Mouse (Mus musculus): ENCODE data around the gene C1qtnf9. TPM values are rescaled to one million over a fixed set of nuclear protein-coding genes. Genes with fewer than 3 reads are reported as not detected.
A peak's percentile ranks its signal among the peaks of the same experiment; 100 is the strongest.

The C1qtnf9 gene
- polyA plus RNA-seq, 1 experiment from 2014 or later: 0.06 TPM

- no peaks in the 10 kb centered on the region for H3K36me3 ChIP-seq
- no peak overlapping the region for H3K4me3 ChIP-seq
- H3K9me3 ChIP-seq (replicated peaks): no peaks in the 10 kb centered on the region
- DNase-seq (ENCODE audit: low spot score): no peak
- H3K4me1 ChIP-seq: 0 out of 2 replicates have a peak, but pooled peaks cover 3% of the 10 kb centered on the region
- no peak overlapping the region for H3K27ac ChIP-seq (replicated peaks)
- H3K27me3 ChIP-seq (ENCODE audit: low read depth, poor library complexity, severe bottlenecking): no peaks in the 10 kb centered on the region
- 88% methylated on average over 8 of the region's 8 CpGs for WGBS
These were observed 8.6 kb downstream of the C1qtnf9 start for GRCm38 (mm10) chr14:60776521-60776920.

DNA sequence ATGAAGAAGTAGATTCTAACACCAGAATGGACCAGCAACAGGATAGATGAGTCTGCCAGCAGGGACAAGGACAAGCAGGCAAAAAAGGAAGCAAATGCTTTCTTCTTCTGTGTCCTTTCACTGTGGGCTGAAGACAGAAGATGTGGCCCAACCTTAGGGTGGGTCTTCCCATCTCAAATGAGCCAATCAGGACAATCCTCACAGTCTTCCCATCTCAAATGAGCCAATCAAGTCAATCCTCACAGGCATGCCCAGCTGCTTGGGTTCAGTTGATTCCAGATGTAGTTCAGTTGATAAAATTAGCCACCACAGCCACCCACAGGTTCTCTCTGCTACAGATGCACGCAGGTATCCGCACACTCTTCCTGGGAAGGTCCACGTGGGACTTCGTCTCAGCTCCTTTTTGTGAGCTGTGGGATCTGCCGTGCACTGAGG lies 9.6 kb downstream of the C1qtnf9 start:
- no peak for DNase-seq (ENCODE audit: low spot score)
- WGBS: 90% methylated on average over 5 of the region's 5 CpGs

DNA sequence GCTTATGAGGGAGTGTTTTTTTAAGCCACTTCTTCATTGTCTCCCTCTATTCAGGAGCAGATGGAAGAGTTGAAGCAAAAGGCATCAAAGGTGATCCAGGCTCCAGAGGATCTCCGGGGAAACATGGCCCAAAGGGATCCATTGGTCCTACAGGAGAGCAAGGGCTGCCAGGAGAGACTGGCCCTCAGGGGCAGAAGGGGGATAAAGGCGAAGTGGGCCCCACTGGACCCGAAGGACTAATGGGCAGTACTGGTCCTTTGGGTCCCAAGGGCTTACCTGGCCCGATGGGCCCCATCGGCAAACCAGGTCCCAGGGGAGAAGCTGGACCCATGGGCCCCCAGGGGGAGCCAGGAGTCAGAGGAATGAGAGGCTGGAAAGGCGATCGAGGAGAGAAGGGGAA lies 11.3 kb downstream of the C1qtnf9 start:
- no peaks in the 10 kb centered on the region for H3K9me3 ChIP-seq (replicated peaks)
- H3K27ac ChIP-seq (replicated peaks): no peak overlapping the region
- peaks cover 6% of the 10 kb centered on the region; the same call in 1 of the 2 replicates for H3K4me1 ChIP-seq
- DNase-seq (ENCODE audit: low spot score): no peak
- 97% methylated on average over 7 of the region's 7 CpGs for WGBS
- no peaks in the 10 kb centered on the region for H3K36me3 ChIP-seq
- peaks cover 6% of the 10 kb centered on the region for H3K27me3 ChIP-seq (ENCODE audit: low read depth, poor library complexity, severe bottlenecking)
- no peak overlapping the region for H3K4me3 ChIP-seq

More for the DNA sequence above, 9.6 kb downstream of the C1qtnf9 start:
- no peaks in the 10 kb centered on the region for H3K36me3 ChIP-seq
- H3K27ac ChIP-seq (replicated peaks): no peak overlapping the region
- no peaks in the 10 kb centered on the region for H3K9me3 ChIP-seq (replicated peaks)
- no peaks in the 10 kb centered on the region for H3K27me3 ChIP-seq (ENCODE audit: low read depth, poor library complexity, severe bottlenecking)
- 0 out of 2 replicates have a peak, but pooled peaks cover 3% of the 10 kb centered on the region for H3K4me1 ChIP-seq
- no peak overlapping the region for H3K4me3 ChIP-seq

GRCm38 (mm10) chr14:60782121-60782656 lies 14.3 kb downstream of the C1qtnf9 start:
- H3K27ac ChIP-seq (replicated peaks): no peak overlapping the region
- H3K4me3 ChIP-seq: no peak overlapping the region
- 48% methylated on average over 7 of the region's 7 CpGs for WGBS
- H3K36me3 ChIP-seq: no peaks in the 10 kb centered on the region
- H3K27me3 ChIP-seq (ENCODE audit: low read depth, poor library complexity, severe bottlenecking): peaks cover 6% of the 10 kb centered on the region
- DNase-seq (ENCODE audit: low spot score): no peak
- H3K9me3 ChIP-seq (replicated peaks): no peaks in the 10 kb centered on the region
- H3K4me1 ChIP-seq: peaks cover 17% of the 10 kb centered on the region

DNA sequence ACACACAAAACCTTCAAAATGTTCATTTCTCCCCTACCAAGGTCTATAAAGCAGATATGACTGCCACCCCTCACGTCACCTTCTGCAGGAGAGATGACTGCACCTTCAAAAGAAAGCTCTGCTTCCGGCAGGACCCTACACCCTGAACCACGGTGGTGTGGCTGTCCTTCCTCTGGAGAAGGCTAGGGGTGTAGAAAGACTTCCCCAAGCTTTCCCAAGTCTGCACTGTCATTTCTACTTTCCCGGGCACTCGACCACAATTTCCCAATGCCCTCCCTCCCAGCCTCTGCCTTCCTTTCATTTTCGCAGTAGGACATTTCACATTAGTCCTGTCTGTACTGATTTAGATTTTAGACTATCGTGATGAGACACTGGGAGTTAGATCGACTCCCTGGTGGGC lies 15.3 kb downstream of the C1qtnf9 start:
- H3K27ac ChIP-seq (replicated peaks): no peak overlapping the region
- 50% methylated on average over 8 of the region's 8 CpGs for WGBS

DNA sequence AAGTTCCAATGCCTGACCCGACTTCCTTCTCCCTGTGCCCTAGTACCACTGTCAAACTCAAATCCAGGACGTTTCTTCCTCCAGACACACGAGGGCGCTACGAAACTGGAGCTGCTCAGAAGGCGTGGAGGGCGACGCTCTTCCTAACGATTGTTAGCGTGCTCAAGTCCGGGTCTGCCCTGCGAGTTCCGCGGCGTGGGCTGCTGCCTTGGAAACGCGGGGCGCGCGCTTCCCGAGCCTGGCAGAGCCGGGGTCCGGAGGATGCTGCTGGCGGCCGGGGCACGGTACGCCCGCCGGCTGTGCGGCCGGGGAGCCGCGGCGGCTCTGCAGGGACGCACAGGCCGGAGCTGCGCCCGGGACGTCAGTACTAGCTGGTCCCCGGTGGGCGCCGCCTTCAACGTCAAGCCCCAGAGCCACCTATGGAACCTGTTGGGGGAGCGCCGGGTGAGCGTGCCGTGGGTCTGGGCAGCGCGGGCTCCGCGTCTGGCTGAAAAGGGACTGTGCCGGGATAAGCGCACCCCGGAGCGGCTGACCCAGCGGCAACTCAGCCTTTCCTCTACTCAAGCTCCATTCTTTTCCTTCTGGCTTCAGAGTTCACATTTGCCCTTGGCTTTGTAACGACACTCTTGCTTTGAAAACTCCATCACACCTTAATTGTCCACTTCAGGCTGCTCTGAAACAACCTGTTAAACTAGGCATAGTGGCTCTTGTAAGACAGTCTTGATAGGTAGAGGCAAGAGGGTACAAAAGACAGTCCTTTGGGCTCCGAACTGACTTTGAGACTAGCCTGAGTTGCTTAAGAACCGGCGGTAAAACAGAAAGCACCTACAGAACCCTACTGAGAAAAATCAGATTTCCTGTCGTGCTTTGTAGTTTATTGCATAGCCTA lies 16.7 kb downstream of the C1qtnf9 start, which contains the start of gene Mipep:
Gene Mipep (plus strand): TSS at position 147 of the 889 bp plus-strand sequence.
- peaks cover 6% of the 10 kb centered on the region for H3K27me3 ChIP-seq (ENCODE audit: low read depth, poor library complexity, severe bottlenecking)
- H3K9me3 ChIP-seq (replicated peaks): no peaks in the 10 kb centered on the region
- peak; percentile 87 for DNase-seq (ENCODE audit: low spot score)
- WGBS: 1% methylated on average over 61 of the region's 61 CpGs
- peaks cover 13% of the 10 kb centered on the region for H3K4me1 ChIP-seq
- H3K36me3 ChIP-seq: peaks cover 24% of the 10 kb centered on the region
- peak within 1 kb of the TSS; percentile 93 for H3K4me3 ChIP-seq
- peak within 1 kb of the TSS; percentile 90 for H3K27ac ChIP-seq (replicated peaks)

More for the DNA sequence above, 15.3 kb downstream of the C1qtnf9 start:
- peaks cover 6% of the 10 kb centered on the region for H3K27me3 ChIP-seq (ENCODE audit: low read depth, poor library complexity, severe bottlenecking)
- peaks cover 10% of the 10 kb centered on the region for H3K36me3 ChIP-seq
- H3K4me1 ChIP-seq: peaks cover 13% of the 10 kb centered on the region
- H3K9me3 ChIP-seq (replicated peaks): no peaks in the 10 kb centered on the region
- no peak for DNase-seq (ENCODE audit: low spot score)
- H3K4me3 ChIP-seq: no peak overlapping the region

GRCm38 (mm10) chr14:60790103-60790502 lies 22.2 kb downstream of the C1qtnf9 start:
- Histone ChIP-seq H3K9me3 (replicated peaks) (no peaks in the 10 kb centered on the region), H3K36me3 (peaks cover 49% of the 10 kb centered on the region), H3K4me3 (no peak overlapping the region), H3K27me3 (ENCODE audit: low read depth, poor library complexity, severe bottlenecking) (no peaks in the 10 kb centered on the region), H3K4me1 (peaks cover 8% of the 10 kb centered on the region), H3K27ac (replicated peaks) (no peak overlapping the region)
- peak; percentile 43 for DNase-seq (ENCODE audit: low spot score)
- WGBS: 44% methylated on average over 3 of the region's 3 CpGs

DNA sequence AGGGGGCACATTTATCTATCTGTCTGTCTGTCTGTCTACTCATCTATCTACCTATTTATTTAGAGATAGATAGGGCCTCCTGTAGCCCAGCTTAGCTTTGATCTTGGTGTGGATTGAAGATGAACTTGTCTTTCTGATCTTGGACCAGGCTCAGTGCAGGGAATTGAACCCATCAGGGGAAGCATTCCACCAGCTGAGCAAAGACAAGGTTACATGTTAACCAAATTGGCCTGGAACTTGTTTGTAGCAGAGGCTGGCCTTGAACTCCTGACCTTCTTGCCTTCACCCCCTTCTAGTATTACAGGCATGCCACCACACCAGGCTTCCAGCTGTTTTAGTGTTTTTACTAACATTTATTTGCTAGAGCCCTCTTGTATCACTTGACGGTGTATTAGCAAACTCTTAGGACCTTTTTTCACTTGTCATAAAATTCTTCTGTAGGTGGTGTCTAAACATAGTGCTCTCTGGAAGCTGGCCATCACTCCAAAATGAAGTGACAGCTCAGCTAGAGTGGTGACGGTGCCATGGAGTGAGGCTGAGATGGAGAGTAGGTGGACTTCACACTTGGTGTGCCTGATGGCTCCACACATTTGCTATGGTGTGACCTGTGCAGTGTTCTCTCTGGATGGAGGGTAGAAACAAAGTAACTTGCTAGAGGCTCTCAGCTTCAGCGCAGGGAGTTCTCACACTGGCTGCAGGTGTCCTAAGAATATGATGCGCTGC lies 28.8 kb downstream of the C1qtnf9 start:
- Histone ChIP-seq H3K4me1 (no peaks in the 10 kb centered on the region), H3K4me3 (no peak overlapping the region), H3K27me3 (ENCODE audit: low read depth, poor library complexity, severe bottlenecking) (no peaks in the 10 kb centered on the region), H3K9me3 (replicated peaks) (no peaks in the 10 kb centered on the region), H3K36me3 (peaks cover 56% of the 10 kb centered on the region), H3K27ac (replicated peaks) (no peak overlapping the region)
- no peak for DNase-seq (ENCODE audit: low spot score)
- 91% methylated on average over 4 of the region's 4 CpGs for WGBS

- no peaks in the 10 kb centered on the region for H3K4me1 ChIP-seq
- H3K36me3 ChIP-seq: peaks cover 58% of the 10 kb centered on the region
- no peak overlapping the region for H3K27ac ChIP-seq (replicated peaks)
- no peak overlapping the region for H3K4me3 ChIP-seq
- WGBS: 92% methylated on average over 5 of the region's 5 CpGs
- H3K9me3 ChIP-seq (replicated peaks): no peaks in the 10 kb centered on the region
- H3K27me3 ChIP-seq (ENCODE audit: low read depth, poor library complexity, severe bottlenecking): no peaks in the 10 kb centered on the region
- DNase-seq (ENCODE audit: low spot score): no peak
These were observed 29.7 kb downstream of the C1qtnf9 start for GRCm38 (mm10) chr14:60797596-60797995.

- no peaks in the 10 kb centered on the region for H3K9me3 ChIP-seq (replicated peaks)
- no peaks in the 10 kb centered on the region for H3K27me3 ChIP-seq (ENCODE audit: low read depth, poor library complexity, severe bottlenecking)
- peaks cover 70% of the 10 kb centered on the region for H3K36me3 ChIP-seq
- H3K4me3 ChIP-seq: no peak overlapping the region
- no peak overlapping the region for H3K27ac ChIP-seq (replicated peaks)
- H3K4me1 ChIP-seq: no peaks in the 10 kb centered on the region
- WGBS: 91% methylated on average over 4 of the region's 4 CpGs
- no peak for DNase-seq (ENCODE audit: low spot score)
These were observed 30.8 kb downstream of the C1qtnf9 start for GRCm38 (mm10) chr14:60798721-60799120.

- Histone ChIP-seq H3K4me1 (no peaks in the 10 kb centered on the region), H3K27me3 (ENCODE audit: low read depth, poor library complexity, severe bottlenecking) (no peaks in the 10 kb centered on the region), H3K9me3 (replicated peaks) (no peaks in the 10 kb centered on the region), H3K27ac (replicated peaks) (no peak overlapping the region), H3K36me3 (peaks cover 79% of the 10 kb centered on the region), H3K4me3 (no peak overlapping the region)
- WGBS: 56% methylated on average over 9 of the region's 9 CpGs
- DNase-seq (ENCODE audit: low spot score): no peak
These were observed 32.1 kb downstream of the C1qtnf9 start for GRCm38 (mm10) chr14:60799762-60800728.

DNA sequence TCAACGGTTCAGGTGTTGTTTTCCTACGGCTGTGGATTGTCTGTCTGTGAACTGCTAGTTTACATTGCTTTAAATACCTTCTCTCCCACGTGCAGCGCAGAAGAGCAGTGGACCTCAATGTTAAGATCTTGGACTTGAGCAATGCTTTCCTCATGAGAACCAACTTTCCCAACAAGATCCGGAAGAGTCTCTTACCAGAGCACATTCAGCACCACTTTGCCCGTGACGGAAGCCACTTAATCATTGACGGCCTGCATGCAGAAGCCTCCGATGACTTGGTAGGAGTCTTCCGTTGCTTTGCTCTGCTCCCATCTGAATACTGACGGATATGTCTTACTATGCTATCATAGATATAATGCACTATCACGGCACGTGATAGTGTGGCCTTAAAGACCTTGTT lies 34.1 kb downstream of the C1qtnf9 start:
- Histone ChIP-seq H3K36me3 (peaks cover 68% of the 10 kb centered on the region), H3K4me3 (no peak overlapping the region), H3K27me3 (ENCODE audit: low read depth, poor library complexity, severe bottlenecking) (no peaks in the 10 kb centered on the region), H3K27ac (replicated peaks) (no peak overlapping the region), H3K4me1 (peaks cover 3% of the 10 kb centered on the region), H3K9me3 (replicated peaks) (no peaks in the 10 kb centered on the region)
- DNase-seq (ENCODE audit: low spot score): no peak
- 96% methylated on average over 13 of the region's 13 CpGs for WGBS

Measured in midbrain, embryonic 10.5 days (tissue).